Mouse (Mus musculus): ENCODE data around the gene Cacng6. TPM values are rescaled to one million over a fixed set of nuclear protein-coding genes. Genes with fewer than 3 reads are reported as not detected.

Gene Cacng6
- polyA plus RNA-seq (2012; ENCODE audit: low replicate concordance): not detected in 2 replicates

GRCm38 (mm10) chr7:3423895-3424294 lies at the start of gene Cacng6:
Gene Cacng6 (plus strand): TSS chr7:3424195.

GRCm38 (mm10) chr7:3390413-3391080 lies 33.4 kb upstream of the Cacng6 start, which contains the start of gene Cacng8:
Gene Cacng8 (plus strand): TSS chr7:3390683.

Other genes starting within 250 kb of the Cacng6 start
- gene Nlrp12, start 174.5 kb upstream of the Cacng6 start, polyA plus RNA-seq (2012; ENCODE audit: low replicate concordance): 0.08 and 0.12 TPM in 2 replicates
- 2.6 and 6.5 TPM in 2 replicates for gene Myadm, start 135.1 kb upstream of the Cacng6 start, polyA plus RNA-seq (2012; ENCODE audit: low replicate concordance)
- gene Prkcg, start 135.0 kb upstream of the Cacng6 start, polyA plus RNA-seq (2012; ENCODE audit: low replicate concordance): 0.71 and 1.8 TPM in 2 replicates
- gene Cacng7, start 91.2 kb upstream of the Cacng6 start, polyA plus RNA-seq (2012; ENCODE audit: low replicate concordance): 0.23 and 0.54 TPM in 2 replicates
- gene Cacng8, start 33.5 kb upstream of the Cacng6 start, polyA plus RNA-seq (2012; ENCODE audit: low replicate concordance): 0.72 and 4.0 TPM in 2 replicates
- gene Tarm1, start 78.4 kb downstream of the Cacng6 start, polyA plus RNA-seq (2012; ENCODE audit: low replicate concordance): 0.16 TPM in 1 of 2 replicates, not detected in the other
- gene Oscar, start 192.0 kb downstream of the Cacng6 start, polyA plus RNA-seq (2012; ENCODE audit: low replicate concordance): not detected in 2 replicates
- 12.9 and 15.1 TPM in 2 replicates for gene Ndufa3, start 193.2 kb downstream of the Cacng6 start, polyA plus RNA-seq (2012; ENCODE audit: low replicate concordance)
- gene Tfpt, start 205.7 kb downstream of the Cacng6 start, polyA plus RNA-seq (2012; ENCODE audit: low replicate concordance): 13.0 and 25.9 TPM in 2 replicates
- 20.0 and 28.6 TPM in 2 replicates for gene Prpf31, start 205.8 kb downstream of the Cacng6 start, polyA plus RNA-seq (2012; ENCODE audit: low replicate concordance)
- gene Cnot3, start 221.1 kb downstream of the Cacng6 start, polyA plus RNA-seq (2012; ENCODE audit: low replicate concordance): 465 and 678 TPM in 2 replicates
- 6.2 and 6.4 TPM in 2 replicates for gene Leng1, start 241.6 kb downstream of the Cacng6 start, polyA plus RNA-seq (2012; ENCODE audit: low replicate concordance)